Mouse (Mus musculus) frontal cortex, postnatal 10 days (tissue): ENCODE data around the gene Ripor2.
A peak's percentile ranks its signal among the peaks of the same experiment; 100 is the strongest.

Source experiments
- DNase-seq, 2 experiments: peaks; one replicate each; pipeline ENCODE4 v3.0.0; 2022; ENCODE audit warnings: low spot score in 2 of 2, mixed read lengths in 1 of 2

Gene Ripor2

DNA sequence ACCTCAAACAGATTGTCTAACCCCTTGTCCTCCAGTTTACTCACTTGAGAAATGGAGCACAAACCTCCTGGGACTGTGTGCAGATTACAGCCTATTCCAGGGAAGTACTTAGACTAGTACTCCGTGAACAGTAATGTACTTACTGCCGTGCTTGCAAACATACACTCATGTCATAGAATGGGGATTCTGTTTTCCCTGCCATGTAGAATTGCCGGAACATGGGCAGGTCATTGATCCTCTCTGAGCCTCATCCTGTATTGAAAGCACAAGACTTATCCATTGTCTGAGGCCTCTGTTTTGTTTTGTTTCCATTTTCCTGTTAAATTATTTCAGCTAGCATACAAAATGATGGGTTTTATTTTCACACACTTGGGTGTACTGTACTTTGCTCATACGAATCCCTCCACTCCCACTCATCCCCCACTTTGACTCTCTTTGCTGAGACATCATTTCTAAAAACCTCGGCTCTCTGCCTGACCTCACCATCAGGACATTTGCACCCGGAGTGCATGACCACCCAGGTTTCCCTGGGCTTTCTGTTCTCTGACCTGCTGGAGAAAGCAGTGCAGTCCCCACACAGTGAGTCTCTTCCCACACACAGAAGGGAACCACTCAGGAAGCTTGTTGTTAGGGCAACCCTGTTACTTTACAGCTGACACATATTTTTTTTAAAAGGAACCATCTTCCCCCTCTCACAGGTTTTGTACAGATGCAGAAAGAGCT is 35.2 kb downstream of the Ripor2 start:
- no peak for DNase-seq

DNA sequence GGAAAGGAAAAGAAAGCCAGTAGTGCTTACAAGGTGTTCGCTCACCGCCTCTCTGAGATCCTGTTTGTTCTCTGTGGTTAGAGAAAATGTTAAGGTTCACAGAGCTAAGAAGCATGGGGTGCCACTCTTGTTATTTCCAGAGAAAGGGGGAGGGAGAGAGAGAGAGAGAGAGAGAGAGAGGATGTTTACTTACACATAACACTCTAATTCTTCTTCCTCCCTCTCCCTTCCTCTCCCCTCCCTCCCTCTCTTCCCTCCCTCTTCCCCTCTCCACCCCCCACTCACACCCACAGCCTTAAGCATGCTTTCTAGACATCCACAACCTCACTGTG is 35.8 kb downstream of the Ripor2 start:
- DNase-seq = no peak

DNA sequence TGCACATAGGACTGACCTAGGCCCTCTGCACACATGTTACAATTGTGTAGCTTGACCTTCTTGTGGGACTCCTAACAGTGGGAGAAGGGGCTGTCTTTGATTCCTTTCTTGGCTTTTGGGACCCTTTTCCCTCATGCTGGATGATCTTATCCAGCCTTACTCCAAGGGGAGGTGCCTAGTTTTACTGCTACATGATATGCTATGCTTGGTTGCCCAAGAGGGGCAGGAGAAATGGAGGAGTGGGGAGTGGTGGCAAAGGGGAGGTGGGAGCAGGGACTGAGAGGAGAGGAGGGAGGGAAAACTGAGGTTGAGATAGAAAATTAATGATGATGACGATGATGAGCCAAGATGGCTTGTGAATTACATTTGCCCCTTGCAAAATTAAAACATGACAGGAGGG is 37.7 kb downstream of the Ripor2 start:
- DNase-seq = no peak

DNA sequence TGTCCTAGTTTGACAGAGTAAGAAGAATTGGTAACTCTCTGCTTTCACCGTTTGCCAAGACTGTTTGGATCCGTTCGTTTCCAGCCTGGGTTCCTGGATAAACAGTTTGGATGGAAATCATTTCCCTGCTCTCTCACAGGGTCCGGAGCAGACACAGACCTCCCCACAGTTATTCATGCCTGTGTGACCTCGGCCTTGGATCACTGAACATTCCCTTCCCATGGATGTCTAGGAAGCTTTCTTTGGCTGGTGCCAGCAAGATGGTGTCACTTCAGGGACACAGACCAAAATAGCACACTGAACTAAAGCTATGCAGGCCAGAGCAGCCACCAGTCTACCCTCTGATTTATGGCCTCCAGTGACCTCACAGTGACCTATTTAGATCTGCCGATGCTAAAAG is 38.5 kb downstream of the Ripor2 start:
- no peak for DNase-seq

DNA sequence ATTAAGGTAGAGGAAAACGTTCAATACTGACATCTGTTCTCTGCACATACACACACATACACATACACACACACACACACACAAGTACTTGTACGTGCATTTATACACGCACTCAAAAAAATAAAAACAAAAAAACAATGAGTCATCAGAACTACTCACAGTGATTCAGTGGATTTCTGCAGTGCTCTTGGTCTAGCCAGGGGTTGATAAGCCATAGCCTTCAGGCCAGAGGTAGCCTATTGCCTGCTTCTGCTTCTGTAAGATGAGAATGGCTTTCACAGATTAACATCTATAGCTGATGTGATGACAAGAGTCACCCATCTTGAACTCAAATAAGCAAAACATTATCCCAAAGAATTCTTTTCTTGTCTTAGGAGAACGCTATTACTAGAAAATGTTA is 41.6 kb downstream of the Ripor2 start:
- no peak for DNase-seq

DNA sequence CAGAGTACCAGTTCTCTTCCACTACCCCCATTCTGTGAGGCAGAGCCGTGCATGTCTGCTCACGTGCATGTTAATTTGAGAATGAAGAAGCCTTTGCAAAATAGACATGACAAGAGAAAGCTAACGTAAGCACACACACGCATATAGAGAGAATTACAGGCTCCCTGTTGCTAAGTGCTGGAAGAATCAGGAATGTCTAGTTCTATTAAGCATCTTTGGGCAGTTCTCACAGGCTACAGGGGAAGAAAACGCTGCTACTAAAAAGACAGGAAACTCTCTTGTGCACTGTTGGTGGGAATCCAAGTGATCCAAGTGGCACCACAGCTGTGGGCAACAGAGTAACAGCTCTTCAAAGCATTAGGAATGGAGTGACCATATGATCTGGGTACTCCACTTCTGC is 43.1 kb downstream of the Ripor2 start:
- no peak for DNase-seq

DNA sequence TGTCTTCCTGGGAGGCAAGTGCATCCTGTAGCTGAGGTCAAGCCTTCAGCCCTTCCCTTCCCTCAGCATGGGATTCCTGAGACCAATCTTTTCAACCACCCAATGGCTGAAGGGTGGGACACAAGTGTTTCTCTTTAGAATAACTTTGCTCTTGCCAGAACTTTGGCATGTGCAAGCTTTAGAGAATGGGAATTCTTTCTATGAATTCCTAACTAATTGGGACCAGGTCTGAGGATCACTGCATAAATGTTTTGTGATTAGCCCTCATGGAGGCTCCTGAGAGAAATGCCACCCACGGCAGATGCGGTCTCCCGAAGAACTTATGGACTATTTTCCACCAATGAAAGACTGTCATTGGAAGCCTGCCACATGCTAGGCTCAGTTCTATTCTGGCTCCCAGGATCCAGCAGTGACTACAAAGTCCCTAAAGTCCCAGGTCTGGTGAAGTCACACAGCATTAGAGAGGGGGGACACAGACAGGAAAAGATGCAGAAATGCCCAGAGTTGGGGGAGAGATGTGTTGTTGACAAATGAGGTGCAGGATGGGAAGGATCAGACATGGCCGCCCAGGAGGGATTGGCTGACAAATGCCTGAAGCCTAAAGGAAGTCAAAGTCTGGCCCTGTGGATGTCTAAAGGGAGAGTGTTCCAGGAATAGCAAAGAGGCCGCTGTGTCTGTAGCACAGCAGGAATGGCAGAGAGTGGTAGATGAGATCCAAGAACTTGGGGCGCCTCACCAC is 44.9 kb downstream of the Ripor2 start:
- no peak for DNase-seq

DNA sequence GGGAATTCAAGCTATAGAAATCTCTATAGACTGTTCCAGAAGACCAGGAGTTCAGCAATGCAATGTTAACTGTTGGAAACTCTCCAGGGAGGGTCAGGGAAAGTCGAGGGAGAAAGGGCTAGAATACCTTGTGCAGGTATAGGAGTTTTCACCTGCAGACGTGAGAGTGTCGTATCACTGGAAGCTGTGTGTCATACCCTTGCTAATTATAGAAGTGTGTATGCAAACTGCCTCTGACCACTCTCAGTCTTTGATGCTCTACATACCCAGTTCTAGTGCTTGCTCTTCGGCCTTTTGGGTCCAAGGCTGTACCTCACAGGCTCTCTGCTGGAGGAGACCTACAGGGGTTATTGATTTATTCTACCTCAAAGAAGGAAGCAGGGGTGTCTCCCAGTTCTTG is 46.2 kb downstream of the Ripor2 start:
- no peak for DNase-seq

DNA sequence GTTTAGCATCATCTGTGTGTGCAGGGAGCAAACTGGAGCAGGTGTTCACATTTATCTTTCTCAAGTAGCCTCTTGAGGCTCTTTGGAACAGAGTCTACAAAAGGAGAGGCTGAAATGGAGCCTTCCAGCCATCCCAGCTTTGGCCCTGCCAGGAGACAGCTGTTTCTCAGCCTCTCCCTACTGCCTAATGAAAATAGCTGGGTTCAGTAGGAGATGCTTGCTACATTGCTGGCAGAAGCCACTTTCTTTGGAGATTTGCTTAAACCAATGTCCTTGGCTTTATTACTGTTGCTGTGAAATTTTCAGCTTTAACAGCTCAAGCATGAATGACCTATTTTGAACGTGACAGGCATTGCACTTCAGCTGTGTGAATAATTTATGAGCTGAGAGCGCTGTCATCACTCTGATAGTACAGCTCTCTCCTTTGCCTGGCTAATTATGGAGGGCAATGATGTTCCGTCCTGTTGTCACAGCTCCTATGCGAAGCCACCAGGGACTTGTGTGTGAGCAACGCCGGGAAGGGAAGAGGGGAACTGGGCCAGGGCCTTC is 47.2 kb downstream of the Ripor2 start:
- DNase-seq = no peak

DNA sequence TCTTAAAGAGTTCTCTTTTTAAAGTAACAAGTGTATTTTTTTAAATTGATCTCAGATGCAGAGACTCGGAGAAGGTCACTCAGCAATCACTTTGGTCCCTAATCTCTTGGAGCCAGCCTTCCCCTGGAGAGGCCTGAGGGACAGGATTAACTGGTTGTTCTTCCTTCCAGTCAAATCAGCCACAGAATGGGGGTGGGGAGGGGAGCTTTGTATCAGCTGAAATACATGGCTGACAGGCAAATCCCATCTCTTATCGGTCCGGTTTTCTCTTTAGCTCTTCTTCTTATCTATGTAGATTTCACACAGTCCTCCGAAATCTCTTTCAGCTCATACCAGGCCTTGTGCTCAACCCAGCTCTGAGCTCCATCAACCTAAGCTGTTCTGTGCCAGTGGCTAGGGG is 48.4 kb downstream of the Ripor2 start:
- DNase-seq = no peak

DNA sequence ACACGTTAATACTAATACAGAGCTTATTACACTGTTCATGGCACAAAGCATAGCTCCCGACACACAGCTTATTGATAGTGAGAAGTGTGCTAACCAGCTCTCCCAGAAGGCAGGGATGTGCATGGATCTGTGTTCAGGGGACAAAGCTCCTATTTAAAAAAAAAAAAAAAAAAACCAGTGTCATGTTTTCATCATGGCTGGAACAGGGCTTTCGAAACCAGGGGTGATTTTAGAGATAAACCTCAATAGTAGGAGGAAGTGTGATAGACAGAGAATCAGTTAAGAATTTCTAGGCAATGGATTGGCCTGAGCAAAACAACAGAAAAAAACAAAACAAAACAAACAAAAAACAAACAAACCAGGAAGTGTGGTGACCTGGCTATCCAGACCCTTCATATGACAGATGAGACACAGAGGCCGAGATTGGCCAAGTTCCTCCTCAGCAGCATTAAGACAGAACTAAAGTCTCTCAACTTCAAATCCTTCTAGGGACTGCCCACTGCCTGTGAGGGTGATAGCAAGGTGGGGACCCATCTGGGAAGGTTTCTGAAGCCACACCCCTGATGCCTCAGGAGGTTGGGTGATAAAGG is 51.1 kb downstream of the Ripor2 start:
- no peak for DNase-seq

DNA sequence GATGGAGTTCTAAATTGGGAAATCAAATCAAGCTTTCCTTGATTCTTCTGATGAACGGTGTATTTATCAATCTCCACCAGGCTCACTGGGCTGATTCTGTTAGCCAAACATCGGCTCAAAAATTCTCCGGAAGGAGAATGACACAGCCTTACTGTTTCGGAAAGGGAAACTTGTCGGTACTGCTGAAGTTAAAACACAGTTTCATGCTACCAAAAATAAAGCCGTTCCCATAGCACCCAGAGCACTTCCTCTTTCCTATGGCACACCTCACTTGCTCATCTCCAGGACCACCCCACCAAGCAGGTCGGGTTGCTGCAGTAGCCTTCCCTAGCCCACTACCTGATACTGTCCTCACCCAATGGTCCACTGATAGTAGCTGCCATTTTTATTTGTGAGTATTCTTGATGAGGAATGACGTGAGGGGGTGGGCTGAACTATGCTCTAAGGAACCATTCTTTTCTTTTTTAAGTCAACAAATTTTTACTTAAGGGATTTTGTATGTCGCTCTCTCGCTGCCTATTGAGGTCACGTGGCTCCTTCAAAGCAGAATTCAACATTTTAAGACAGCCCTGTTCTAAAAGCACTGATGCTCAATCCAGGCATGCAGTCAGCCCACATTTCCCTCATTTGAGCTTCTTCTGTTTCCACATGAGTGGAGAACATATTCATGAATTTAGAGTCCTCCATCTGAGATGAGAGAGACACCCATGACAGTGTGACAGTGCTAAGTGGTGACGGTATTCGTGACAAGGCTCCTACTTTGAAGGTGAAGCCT is 52.5 kb downstream of the Ripor2 start:
- DNase-seq = no peak

DNA sequence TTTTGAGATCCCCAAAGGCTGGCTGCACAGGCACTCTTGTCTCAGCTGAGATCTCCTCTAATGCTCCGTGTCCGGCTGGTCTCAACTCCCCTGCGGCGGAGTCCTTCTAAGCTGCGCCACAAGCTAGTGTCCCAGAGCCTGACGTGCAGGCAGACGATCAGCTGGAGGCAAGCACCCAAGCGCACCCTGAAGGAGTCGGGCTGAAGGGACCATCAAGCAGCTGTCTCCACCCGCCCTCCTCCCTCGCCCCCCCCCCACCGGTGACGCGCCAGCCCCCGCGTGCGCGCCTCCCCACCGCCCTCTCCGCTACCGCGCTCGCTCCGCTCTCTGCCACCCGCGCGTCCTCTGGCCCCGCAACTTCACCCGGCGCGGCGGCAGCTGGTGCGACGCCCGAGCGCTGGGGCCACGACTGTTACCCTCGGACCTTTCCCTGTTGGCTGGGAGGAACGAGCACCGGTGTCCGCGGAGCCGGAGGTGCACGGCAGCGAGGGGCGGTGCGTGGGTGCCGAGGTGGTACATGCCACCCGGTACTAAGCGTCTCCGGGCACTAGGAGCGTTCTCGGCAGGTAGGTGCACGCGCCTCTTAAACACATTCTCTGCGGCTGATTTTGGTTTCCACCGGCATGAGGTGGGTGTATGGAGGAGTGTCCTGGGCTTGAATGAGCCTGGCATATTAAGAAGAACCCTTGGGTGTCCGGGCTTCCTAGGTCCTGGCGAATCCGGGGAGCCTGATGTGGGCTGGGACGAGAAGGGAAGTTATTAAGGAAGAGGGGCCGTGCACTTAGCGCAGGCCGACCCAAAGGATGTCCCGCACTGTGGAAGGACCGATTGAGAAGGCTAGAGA is 56.6 kb downstream of the Ripor2 start:
- DNase-seq = peak in 1 of 2 experiments; percentile 62

DNA sequence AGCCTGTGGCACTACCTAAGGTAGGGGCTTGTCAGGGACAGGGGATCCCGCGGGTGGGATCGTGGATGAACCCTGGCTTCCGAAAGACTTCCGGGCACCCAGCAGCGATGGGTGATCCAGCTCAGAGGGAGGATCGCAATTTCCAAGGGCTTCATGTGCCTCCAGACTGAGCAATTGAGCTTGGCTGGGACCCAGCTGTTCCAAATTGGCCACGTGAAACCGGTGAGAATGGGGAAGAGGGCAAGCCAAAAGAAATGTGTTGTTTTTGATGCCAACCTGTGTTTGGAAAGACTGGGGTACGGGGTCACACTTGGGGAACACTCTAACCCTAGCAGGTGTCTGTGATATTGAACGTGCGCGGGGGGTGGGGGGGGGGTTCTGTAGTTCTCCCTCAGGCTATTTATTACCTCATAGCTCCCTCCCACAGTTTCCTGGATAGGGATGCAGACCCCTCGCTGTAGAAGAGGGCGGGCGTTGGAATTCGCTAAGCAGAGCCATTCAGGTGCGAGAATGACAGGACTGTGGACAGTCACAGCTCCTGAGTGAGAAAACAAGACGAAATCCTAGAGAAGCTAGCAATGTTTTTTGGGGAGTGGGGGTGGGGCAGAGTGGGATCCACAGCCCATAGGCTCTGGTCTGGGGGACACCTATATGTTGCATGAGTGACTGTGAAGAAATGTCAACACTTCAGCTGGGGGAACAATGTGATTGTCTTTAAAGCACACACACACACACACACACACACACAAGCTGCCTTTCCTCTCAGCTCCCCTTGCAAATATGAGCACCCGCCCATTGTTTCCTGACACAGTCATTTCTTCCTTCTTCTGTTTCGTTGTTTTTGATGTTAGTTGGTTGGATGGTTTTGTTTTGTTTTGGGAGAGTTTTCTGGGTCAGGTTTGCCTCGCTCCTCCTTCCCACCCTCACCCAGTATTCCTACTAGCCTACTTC is 57.5 kb downstream of the Ripor2 start:
- DNase-seq = no peak

DNA sequence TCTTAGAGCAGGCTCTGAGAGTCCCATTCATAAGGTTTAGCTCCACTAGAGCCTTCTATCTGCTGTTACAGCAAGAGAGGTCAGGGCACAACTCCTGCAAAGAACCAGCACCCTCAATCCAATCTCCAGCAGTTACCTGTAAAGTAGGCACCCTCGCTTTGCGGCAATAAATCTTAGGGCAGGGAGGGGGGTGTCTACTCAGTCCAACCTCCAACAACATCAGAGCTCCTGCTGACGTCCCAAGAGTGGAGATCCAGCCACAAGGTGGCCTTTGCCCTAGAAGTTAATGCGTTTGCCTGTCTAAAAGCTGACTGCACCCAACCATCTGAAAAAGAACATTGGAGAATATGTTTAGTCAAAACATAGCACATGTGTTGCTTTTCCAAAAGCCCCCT is 58.2 kb downstream of the Ripor2 start:
- DNase-seq = no peak

DNA sequence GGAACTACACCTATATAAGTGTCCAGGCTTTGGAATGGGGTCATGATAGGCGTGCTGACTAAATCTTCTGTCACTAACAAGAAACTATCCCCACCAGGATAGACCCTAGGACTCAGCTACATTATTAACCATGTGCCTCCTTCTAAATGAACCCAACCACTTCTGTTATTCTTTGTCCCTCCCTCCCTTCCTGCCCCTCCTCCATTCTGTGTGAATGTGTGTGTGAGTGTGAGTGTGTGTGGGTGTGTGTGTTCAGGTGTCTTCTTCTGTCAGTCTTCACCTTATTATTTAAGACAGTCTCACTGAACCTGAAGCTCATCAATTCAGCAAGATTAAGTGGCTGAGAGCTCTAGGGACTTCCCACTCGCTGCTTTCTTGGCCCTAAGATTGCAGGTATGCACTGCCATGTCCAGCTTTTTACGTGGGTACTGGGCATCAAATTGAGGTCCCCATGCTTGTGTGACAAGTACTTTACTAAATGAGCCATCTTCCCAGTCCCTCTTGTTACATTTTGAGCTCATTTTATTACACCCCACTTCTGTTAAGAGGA is 58.9 kb downstream of the Ripor2 start:
- no peak for DNase-seq

DNA sequence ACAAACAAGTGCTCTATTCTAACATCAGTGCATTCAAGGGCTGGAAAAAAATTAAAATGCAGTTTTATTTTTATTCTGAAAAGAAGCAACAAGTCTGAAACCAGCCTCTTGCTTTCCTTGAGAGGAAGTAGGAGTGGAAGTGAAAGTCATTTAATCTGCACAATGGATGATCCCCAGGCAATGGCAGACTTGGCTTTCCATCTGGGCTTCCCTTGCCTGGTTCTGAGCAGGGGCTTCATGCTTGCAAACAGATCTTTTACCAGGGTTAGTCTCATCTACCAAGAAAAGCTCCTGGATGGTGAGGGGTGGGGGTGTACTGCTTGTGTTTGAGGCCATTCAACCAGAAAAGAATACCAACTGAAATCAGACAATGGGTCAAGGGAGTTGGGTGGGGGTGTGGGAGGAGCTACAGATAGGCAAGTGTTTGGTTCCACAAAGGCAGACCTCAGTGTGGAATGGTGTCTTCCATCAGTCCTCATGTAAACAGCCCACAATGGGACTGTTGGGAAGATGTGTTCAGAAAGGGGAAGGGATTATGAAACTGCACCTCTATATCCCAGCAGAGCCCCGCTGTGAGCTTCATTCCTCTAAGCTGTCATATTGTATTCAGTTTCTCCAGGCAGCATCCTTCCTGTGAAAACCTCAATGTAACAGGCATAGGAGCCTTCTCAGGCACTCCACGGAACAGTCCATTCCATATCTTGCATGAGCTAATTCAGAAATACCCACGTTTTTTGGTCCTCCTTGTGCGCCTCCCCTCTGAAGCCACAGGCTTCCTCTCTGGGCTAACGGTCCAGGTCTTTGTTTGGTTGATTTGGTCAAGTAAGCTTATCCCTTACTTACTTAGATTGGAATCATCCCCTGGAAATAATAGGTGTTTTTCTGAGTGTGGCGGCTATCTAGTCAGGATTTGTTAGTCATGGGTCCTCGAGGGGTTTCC is 59.8 kb downstream of the Ripor2 start:
- no peak for DNase-seq

DNA sequence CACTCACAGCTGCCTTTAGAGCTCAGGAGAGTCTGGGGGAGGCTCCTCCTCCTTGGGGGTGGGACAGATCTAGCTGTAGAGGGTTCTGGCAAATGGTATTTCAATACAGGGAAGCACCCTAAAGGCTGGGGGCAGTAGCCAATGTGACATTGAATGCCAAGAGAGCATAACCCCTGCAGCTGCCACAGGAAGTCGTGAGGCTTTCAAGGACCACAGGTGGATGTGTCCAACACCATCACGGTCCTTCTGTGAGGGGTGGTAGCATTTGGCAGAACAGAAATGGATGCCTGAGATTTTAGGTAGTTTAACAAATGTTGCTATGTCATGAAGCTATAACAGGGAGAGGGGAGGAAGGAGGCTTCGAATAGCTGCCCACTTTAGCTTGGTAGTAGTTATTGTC is 63.2 kb downstream of the Ripor2 start:
- DNase-seq = no peak

DNA sequence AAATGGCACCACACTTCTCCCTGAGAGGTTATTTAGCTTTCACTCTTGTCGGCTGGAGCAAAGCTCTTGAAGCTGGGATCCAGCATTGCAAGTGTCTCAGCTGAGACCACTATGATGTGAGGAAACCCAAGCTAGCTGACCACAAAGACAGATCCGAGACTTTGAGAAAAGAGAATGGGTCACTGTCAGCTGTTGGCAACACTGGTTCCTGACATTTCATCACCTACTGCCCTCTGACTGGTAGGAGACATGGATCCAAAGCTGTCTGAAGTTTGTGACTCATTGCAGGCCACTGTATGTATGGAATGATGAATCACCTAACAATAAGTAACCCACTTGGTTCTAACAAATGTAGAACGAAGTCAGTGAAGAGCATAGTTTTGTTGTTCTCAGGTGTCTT is 64.3 kb downstream of the Ripor2 start:
- no peak for DNase-seq
